Mouse (Mus musculus): ENCODE data around the gene Lrrc8b.
A peak's percentile ranks its signal among the peaks of the same experiment; 100 is the strongest.

Lrrc8b gene

DNA sequence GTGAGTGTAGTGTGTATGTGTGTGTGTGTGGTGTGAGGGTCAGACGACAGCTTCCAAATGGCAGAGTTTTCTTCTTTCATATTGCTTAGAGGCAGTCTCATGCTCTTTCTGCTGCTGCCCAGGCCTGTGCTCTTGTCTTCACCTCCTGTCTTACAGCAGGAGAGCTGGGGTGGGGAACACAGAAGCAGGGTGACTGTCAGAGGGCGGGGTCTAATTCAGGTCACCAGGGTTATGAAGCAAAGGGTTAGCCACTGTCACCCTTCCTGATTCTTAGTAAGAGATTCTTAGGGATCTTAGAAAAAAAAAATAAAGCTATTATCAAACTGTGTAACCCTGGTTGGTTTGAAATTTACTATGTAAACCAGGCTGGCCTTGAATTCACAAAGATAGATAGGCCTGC lies 10.0 kb downstream of the Lrrc8b start:
- no peak for DNase-seq

DNA sequence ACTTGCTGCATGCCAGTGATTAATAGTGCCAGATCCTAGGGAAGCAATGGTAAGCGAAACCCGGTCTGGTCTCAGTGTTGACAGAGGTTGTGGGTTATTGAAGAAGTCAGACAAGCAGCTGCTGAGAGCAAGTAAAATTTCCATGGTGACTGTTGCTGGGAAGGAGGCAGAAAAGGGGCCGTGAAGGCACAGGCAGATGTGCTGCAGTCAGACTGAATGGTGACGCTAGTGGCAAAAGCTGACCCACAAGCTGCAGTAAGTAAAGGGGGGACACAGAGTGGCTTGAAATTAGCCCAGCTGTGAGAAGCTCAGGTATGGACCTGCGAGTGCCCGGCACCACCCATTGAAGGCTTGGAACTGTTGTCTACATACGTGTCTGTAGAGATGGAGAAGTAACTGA lies 11.8 kb downstream of the Lrrc8b start:
- DNase-seq = no peak

DNA sequence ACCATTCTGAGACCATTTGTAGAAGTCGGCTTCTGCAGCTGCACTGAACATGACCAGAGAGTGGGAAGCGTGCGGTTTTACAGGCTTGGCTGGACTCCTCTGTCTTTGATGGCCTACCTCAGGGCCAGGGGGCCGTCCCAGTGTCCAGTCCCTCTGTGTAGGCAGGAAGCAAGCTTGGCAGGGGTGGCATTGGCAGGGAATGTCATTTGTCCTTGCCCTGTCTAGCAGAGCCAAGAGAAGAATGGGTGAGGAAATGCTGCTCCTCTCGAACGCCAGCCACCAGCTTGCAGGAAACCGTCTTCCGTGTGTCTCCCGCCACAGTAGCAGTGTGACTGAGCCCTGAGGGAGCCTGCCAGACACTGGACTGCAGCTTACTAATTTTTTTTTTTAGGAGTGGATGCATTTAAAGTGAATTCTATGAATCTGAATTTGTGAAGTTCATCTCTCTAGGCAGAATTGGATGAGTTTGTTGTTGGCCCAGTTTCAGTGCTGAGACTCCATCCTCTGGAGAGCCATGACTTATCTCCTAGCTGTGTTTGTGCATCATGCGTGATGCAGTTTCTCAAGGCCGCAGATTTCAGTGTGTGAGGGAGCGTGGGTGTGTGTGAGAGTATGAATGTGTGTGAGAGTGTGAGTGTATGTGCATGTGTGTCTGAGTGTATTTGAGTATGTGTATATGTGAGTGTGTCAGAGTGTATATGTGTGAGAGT lies 12.8 kb downstream of the Lrrc8b start:
- DNase-seq = peak; percentile 84

DNA sequence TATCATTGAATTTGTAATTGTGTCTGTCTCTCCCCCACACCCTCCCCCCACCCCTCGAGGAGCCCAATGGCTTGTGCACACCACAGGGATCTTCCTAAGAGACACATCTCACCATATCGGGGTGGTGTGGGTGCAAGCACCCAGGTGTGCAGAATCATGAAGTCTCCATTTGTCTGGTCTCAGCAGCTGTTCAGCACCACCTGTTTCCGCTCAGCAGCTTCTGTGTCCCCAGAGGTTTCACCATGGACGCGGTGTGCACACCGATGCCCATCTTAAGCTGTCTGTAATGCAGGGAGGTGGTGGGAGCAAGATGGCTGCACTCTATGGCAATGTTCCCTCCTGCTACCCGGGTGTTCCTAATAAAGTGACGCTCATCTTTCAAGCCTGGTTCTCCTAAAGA lies 14.6 kb downstream of the Lrrc8b start:
- no peak for DNase-seq

DNA sequence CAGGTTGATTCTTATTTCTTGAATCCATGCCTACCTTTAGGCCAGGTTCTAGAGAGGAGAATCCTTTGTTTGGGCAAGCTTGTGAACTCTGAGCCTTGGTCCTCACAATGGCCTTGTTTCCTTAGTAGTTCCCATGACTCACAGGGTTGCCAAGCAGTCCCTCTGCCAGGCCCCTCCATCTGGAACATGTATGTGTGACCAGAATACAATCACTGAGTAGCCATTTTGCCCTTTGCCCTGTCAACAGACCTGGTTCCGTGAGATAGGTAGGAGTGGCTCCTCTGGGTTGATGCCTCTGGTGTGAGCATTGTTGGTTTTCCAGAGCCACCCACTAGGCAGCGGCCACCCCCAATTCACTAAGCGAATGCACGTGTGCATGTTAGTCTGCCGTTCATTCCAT lies 24.0 kb downstream of the Lrrc8b start:
- DNase-seq = no peak

DNA sequence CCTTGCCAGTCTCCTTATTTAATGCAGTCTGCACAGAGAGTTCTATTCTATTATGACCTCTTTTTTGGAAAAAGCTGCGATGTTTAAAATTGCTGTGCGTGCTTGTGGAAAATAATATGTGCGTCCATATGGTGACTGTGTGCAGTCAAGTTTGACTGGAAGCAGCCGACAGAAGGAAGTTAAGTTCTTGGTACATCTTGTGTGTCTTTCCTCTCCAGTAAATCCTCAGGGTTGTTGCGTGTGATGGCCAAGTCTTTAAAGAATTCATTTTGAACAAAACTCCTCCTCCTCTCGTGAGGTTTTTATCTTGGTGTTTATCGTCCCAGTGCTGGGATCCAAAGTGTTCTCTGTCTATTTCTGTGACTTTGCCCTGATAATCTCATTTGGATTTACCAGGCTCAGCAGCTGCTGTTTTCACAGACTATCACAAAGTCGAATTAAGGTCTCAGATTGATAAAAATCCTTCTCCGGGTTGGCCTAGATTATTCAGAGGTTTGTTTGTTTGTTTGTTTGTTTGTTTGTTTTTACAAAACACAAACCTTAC lies 25.5 kb downstream of the Lrrc8b start:
- DNase-seq = no peak

DNA sequence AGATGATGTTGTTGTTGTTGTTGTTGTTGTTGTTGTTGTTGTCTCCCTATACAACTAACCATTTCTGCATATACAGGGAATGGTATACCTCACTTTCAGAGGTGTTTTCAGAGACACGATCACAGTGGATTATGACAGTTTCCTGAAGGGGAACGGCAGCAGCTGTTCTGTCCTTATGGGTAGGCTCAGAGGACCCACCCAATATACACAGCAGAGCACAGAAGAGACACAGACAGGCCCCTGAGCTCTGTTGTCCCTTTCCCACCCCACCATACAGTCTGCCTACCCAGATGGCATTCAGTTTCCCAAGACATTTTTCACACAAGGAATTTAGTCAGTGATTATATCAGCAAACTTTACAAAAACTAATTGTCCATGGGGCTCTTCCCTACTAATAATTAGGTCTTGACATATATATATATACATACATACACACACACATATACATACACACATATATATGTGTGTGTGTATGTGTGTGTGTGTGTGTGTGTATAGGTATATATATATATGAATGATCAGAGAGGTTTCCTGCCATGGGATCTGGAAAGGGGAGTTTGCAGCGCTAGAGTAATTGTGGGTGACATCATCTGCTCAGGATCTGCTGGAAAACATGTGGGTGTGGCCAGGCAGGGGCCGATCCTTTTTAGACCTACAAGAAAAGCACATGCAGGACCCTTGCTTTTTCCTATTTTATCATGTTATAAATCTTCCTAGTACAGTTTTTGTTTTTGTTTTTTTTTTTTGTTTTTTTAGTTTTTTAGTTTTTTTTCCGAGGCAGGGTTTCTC lies 26.8 kb downstream of the Lrrc8b start:
- DNase-seq = peak; percentile 60

DNA sequence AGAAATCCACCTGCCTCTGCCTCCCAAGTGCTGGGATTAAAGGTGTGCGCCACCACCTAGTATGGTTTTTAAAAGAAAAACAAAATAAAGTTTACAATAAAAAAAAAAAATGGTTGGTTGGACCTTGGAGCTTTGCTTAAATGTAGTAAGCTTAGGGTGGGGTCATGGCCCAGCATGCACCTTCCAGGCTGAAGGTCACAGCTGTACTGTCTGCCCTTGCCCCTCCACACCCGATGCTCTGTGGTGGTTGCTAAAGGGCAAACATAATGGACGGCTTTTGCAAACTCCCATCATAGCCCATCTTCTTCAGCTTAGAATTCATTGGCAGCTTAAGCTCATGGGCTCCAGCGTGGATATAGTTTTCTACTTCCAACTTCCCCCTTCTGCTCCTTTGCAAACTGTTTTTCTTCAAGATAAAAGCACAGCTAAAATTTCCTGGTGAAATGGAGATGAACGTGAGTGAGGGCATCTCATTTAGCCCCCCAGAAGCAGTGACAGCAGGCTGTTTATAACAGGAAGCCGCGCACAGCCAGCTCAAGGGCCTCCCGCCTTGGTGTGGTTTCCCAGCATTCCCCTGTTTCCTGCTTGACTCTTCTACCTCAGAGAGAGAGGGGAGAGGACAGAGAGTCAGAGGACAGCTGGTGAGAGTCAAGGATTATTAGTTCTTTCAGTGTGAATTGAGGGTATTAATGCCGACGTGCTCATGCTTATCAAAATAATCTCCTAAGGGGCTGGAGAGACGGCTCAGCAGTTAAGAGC lies 27.7 kb downstream of the Lrrc8b start:
- peak; percentile 74 for DNase-seq

DNA sequence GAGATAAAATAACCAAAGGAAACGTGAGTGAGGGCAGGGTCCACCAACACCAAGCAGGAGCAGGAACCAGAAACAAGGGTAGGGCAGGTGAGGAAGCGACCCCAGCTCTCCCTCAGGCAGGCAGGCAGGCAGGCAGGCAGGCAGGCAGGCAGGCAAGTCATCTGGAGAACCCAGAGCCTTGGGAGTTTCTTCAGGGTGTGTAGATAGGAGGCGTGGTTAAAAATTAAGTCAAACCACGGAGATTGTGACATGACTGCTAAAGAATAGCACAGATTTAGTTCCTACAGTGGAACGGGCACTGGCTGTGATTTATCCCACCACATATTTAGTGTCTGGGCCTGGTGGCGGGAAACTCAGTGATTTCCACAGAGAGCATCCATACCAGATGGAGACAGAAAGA lies 30.1 kb downstream of the Lrrc8b start:
- no peak for DNase-seq

DNA sequence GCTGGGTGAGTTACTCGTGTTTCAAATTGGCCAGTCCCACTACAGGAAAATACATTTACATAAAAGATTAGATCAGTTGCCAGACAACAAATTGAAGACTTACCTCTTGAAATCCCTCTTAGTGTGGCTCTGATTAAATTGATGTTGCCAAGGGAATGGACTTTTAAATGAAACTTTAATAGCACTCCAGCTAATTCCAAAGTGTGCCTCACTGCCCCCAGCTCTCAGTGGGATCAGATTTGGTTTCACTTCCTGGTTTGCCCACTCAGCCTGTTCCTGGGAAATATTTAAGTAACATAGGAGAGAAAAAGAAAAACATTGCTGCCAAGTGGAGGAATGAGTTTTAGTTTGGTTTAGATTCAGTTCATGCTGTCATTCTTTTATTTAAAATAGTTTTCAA lies 38.5 kb downstream of the Lrrc8b start:
- no peak for DNase-seq

DNA sequence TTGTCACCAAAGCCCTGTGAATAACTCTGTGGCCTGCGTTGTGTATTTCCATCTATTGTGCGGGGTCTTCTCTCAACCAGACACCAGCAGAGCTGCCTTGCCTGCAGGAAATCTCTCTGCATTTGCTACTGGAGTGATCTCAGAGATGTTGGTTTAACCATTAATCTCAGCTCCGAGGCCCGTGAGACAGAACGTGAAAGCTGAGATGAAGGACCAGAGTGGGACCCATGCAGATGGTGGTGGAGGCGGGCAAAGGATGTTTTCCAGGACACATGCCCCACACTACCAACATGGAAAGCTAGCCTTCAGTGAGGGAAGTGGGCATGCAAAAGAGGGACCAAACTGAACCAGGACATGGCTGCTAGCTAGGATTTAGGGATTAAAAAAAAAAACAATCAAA lies 43.5 kb downstream of the Lrrc8b start:
- DNase-seq = no peak

DNA sequence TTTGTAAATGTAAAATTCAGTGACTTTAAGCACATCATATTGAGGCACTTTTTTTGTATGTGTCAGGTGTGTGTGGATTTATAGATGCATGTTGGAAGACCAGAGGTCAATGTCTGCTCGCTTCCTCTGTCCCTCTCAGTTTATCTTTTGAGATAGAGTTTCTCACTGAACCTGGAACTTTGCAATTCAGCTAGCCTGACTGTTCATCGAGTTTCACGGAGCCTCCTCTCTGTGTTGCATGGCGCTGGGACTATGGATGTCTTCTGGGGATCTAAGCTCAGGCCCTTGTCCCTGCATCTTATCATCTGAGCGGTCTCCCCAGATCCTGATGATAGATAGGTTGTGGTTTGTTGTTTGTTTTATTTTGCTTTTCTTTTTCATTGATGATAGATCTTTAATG lies 45.0 kb downstream of the Lrrc8b start:
- DNase-seq = no peak

DNA sequence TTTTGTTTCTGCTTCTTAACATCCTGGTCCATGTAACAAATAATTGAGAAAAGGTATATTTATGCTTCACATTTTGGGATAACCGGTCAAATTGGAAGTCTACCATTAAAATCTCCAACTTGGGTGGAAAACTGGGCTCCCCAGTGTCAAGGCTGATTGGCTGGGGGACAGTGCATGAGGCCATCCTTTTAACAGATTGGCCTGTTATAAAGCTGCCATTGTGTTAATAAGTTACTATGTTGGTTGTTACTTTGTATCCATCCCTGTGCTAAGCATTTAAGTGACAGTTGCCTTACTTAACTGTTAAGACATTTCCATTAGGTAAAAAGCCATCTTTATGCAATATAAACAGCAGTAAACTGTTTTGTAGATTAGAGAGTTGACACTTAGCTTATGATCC lies 45.5 kb downstream of the Lrrc8b start:
- DNase-seq = no peak

DNA sequence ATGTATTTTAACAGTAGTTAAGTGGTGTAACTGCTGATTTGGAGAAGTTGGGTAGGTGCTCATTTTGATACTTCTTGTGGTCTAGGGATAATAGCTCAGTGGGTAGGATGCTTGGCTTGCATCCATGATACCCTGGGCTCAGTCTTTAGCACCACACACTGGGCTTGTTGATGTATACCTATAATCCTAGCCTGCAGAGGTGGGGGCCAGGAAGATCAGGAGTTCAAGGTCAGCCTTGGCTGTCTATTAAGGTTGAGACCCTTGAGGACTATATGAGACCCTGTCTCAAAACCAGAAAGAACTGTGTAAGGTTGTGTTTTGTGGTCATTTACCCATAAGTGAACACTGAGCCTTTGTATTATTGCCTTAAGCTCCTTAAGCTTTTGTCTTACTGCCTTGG lies 49.1 kb downstream of the Lrrc8b start:
- DNase-seq = no peak

DNA sequence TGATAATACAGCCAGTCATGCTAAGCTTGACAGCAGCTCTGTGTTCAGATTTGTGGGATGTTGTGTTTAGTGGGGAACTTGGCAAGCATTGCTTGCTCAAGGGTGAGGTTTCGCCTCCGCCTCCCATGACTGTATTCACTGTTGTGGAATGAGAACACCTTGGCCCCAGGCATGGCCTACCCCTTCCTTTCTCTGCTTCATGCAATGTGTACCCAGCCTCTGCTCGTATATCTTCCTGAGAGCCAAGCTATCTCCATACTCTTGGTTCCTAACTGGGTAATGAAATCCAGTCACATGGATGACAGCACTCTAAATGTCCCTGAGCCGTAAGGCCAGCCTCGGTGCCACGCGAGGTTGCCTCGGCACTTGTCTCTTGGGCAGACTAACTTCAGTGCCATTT lies 50.0 kb downstream of the Lrrc8b start:
- DNase-seq = no peak

DNA sequence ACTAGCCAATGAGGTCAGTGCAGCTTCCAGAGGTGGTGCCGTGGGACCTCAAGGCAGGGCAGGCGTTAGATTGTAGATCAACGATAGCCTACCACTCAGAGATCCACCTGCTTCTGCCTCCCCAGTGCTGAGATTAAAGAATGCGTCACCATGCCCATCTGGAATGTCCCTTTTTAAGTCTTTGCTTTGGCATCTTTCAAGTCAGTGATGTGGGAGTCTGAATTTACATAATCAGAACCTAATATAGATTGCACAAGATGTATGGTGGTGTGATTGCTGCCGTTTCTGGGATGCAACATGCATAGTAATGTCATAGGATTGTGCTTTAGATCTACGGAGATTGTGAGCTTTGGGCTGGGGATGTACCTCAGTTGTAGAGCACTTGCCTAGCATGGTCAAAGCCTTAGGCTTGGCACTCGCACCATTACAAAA lies 50.9 kb downstream of the Lrrc8b start:
- DNase-seq = no peak

DNA sequence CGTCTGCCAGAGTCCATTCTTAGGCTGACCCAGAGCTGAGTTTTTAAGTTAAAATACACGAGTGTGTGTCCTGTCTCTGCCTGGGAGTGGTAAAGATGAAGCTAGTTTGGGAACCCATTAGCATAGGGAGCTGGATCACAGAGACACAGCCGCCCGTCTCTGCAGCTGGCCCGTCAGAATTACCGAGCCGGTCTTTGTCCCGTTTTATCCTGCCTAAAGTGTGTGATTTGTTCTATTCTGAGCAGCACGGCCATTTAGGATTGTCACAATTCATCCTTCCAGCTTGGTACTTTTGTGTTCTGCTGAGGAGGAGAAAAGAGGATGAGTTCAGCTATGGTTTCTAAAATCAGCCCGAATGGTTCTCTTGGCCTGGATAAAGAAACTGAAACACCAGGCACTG lies 51.7 kb downstream of the Lrrc8b start:
- no peak for DNase-seq

DNA sequence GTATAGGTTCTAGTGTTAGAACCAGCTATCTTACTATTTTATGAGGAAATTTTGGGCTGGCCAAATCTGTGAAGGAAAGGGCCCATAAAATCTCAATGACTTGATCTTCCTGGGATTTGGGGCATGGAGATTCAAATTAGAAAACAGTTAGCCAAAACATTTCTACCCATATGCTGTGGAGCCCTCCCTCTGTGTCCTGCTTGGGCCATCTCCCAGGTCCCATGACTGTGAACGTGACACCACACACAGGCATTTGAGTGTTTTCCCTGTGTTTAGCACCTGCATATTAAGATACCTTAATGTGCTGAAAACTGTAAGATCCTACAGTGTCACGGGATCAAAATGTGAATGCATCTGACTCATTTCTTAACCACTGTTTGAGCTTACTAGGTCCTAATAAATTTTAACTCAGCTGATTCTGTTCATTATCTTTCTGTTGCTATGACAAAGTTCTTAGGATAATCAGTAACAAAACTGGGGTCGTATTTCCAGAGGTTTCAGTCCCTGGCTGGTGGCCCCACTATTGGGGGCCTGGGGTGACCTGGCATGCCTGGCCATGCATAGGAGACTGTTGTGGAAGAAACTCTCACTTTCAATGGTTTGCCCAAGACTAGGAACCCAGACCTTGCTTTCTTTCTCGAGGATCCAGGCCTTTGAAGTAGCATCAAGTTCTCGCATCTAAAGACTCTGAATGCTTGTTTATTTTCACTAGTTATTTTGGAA lies 57.6 kb downstream of the Lrrc8b start:
- no peak for DNase-seq

DNA sequence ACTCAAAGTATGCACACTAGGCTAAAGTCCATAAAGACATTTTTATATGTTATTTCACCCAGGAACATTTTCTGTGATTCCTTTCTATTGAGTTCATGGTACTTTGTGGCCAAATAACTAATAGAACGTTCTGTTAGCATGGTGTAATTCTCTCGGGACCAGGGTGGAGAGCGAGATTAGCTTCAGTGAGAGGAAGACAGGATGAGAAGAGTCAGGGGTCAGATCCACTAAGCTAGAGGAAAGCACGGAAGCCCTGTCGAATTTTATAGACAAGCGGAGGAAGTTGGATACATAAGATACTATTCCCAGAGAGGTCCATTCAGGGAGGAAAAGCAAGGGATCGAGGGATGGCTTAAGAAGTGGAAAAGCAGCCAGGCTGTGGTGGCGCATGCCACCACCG lies 62.0 kb downstream of the Lrrc8b start:
- DNase-seq = no peak

DNA sequence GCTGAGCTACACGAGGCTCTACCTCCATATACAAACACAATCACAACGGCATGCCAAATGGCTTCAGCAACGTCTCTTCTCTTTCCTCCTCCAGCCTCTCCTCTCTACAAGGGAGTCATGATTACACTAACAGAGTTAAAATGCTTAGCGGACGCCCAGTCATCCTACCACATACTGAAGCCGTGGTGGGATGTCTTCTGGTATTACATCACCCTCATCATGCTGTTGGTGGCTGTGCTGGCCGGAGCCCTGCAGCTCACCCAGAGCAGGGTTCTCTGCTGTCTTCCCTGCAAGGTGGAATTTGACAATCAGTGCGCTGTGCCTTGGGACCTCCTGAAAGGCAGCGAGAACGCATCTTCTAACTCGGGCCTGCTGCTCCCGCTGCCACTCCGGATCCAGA lies 64.1 kb downstream of the Lrrc8b start:
- DNase-seq = no peak

DNA sequence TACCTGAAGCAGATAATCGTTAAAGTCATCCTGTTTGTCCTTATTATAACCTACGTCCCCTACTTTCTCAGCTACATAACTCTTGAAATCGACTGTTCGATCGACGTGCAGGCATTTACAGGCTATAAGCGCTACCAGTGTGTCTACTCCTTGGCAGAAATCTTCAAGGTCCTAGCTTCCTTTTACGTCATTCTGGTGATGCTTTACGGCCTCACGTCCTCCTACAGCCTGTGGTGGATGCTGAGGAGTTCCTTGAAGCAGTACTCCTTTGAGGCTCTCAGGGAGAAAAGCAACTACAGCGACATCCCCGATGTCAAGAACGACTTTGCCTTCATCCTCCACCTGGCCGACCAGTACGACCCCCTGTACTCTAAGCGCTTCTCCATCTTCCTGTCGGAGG lies 65.0 kb downstream of the Lrrc8b start:
- DNase-seq = no peak

DNA sequence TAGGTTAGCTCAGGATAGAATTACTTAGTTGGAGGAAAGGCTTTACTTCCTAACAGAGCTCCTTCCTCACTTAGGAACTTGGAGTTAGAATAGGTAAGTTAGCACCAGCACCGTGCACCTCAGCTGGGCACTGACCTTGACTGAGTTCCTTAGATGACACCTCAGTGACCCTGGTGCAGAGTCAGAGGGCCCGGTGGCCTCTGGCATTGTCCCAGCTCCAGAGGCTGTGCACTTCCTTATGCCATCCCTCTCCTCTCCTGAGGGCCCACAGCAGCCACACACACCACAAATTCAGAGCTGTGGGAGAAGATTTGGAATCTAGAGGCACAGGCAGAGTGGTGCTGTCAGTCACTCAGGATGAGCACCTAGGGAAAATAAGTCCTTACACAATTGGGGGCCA lies 68.1 kb downstream of the Lrrc8b start:
- DNase-seq = no peak

DNA sequence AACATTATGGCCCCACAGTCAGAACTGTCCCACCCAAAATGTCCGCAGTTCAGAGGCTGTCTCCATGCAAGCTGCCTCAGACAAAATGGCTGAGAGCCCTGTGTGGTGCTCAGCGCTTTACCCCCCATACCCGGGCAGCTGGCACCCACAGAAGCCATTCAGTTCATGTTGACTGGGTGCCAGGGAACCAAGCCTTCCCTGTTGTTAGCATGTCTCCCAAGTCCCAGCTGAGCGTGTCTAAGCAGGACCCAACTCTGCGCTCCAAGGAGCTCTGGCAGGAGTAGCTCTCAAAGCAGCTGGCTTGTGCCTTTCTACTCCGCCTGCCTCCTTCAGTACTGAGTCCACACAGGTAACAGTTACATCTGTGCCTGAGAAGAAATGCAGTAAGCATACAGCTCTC lies 68.7 kb downstream of the Lrrc8b start:
- DNase-seq = no peak

Data from lung, postnatal 36 days (tissue).